Mouse (Mus musculus) myocyte (in vitro differentiated cells): ENCODE results near the gene Klk10.

Experiments
- E2F4 ChIP-seq: IDR thresholded peaks from one replicate; pipeline ENCODE4 v1.6.1; 2011; ENCODE audit warnings: mild to moderate bottlenecking, control low read depth, moderate library complexity; ENCODE audit not compliant: insufficient read depth
- MAX ChIP-seq: IDR thresholded peaks from one replicate; pipeline ENCODE4 v1.6.1; 2011; ENCODE audit warnings: low read depth, mild to moderate bottlenecking, control low read depth
- MYOD1 ChIP-seq, 3 experiments: IDR thresholded peaks; one replicate each; pipeline ENCODE4 v1.6.1; 2011; ENCODE audit warnings: control low read depth in 2 of 3, low read depth in 2 of 3, mild to moderate bottlenecking in 2 of 3, moderate library complexity in 1 of 3; ENCODE audit not compliant: insufficient read length in 2 of 3, control insufficient read depth in 1 of 3
- POLR2A ChIP-seq: IDR thresholded peaks from one replicate; pipeline ENCODE4 v1.6.1; 2011; ENCODE audit warnings: low read depth, mild to moderate bottlenecking, control low read depth, moderate library complexity; ENCODE audit not compliant: insufficient read length
- POLR2AphosphoS2 ChIP-seq: IDR thresholded peaks from one replicate; pipeline ENCODE4 v1.6.1; 2011; ENCODE audit warnings: low read depth, control low read depth; ENCODE audit not compliant: insufficient read length
- REST ChIP-seq: IDR thresholded peaks from one replicate; pipeline ENCODE4 v1.6.1; 2011; ENCODE audit warnings: mild to moderate bottlenecking, control low read depth, moderate library complexity; ENCODE audit not compliant: insufficient read depth, insufficient read length
- TCF12 ChIP-seq: IDR thresholded peaks from one replicate; pipeline ENCODE4 v1.6.1; 2011; ENCODE audit warnings: mild to moderate bottlenecking, control low read depth; ENCODE audit not compliant: poor library complexity, insufficient read depth, severe bottlenecking
- USF1 ChIP-seq: IDR thresholded peaks from one replicate; pipeline ENCODE4 v1.6.1; 2011; ENCODE audit warnings: low read depth, mild to moderate bottlenecking, control low read depth, moderate library complexity

- TF ChIP-seq POLR2A, result no peak
- no peak for TF ChIP-seq REST
- no peak for TF ChIP-seq TCF12
- TF ChIP-seq USF1, result no peak
- no peak for TF ChIP-seq E2F4
- TF ChIP-seq MYOD1 (IDR thresholded peaks at IDR 0.05; ENCODE audit: control insufficient read depth in 1 of 3, insufficient read length in 2 of 3, low read depth in 2 of 3), result no peak
- TF ChIP-seq MAX, result no peak
- no peak for TF ChIP-seq POLR2AphosphoS2
Observed at GRCm38 (mm10) chr7:43815211-43815610, 34.4 kb downstream of the Klk10 start.
